Mouse (Mus musculus): ENCODE data around the gene Mtmr4. TPM values are rescaled to one million over a fixed set of nuclear protein-coding genes. Genes with fewer than 3 reads are reported as not detected.

The Mtmr4 gene
- polyA plus RNA-seq, 1 experiment from 2014 or later: 62.4 TPM

- no peak overlapping the region for H3K27ac ChIP-seq (replicated peaks; ENCODE audit: low read depth, low read length)
- no peak for DNase-seq (ENCODE audit: low spot score)
- H3K9me3 ChIP-seq (ENCODE audit: control insufficient read depth, low read length): no peaks in the 10 kb centered on the region
- H3K36me3 ChIP-seq (ENCODE audit: control insufficient read depth, insufficient read depth, low read length): no peaks in the 10 kb centered on the region
- H3K4me2 ChIP-seq (ENCODE audit: low read depth, severe bottlenecking): peak overlapping the region; percentile 97
- 0 out of 2 replicates have a peak overlapping the region, but pooled peaks have one; percentile 63 for H3K9ac ChIP-seq (ENCODE audit: low read length)
- H3K4me3 ChIP-seq (ENCODE audit: low read depth, low read length): peak overlapping the region; percentile 57
- H3K4me1 ChIP-seq (ENCODE audit: control insufficient read depth, insufficient read depth, low read length): peaks cover 12% of the 10 kb centered on the region; the same call in 1 of the 2 replicates
- 21% methylated on average over 10 of the region's 10 CpGs for WGBS
- no peaks in the 10 kb centered on the region for H3K27me3 ChIP-seq (ENCODE audit: control insufficient read depth, insufficient read depth, low read length)
- ATAC-seq (ENCODE audit: insufficient number of reproducible peaks, low FRiP score, low TSS enrichment, low read depth): peak; percentile 29; the same call in 1 of the 2 replicates
These were observed 12.9 kb upstream of the Mtmr4 start for GRCm38 (mm10) chr11:87578963-87579601.

- Histone ChIP-seq H3K4me3 (ENCODE audit: low read depth, low read length) (no peak overlapping the region), H3K36me3 (ENCODE audit: control insufficient read depth, insufficient read depth, low read length) (no peaks in the 10 kb centered on the region), H3K27ac (replicated peaks; ENCODE audit: low read depth, low read length) (no peak overlapping the region), H3K27me3 (ENCODE audit: control insufficient read depth, insufficient read depth, low read length) (no peaks in the 10 kb centered on the region), H3K9me3 (ENCODE audit: control insufficient read depth, low read length) (no peaks in the 10 kb centered on the region), H3K4me2 (ENCODE audit: low read depth, severe bottlenecking) (no peak overlapping the region), H3K9ac (ENCODE audit: low read length) (no peak overlapping the region), H3K4me1 (ENCODE audit: control insufficient read depth, insufficient read depth, low read length) (peaks cover 12% of the 10 kb centered on the region; the same call in 1 of the 2 replicates)
- ATAC-seq (ENCODE audit: insufficient number of reproducible peaks, low FRiP score, low TSS enrichment, low read depth): no peak
- 54% methylated on average over 1 of the region's 1 CpGs for WGBS
- no peak for DNase-seq (ENCODE audit: low spot score)
These were observed 12.2 kb upstream of the Mtmr4 start for GRCm38 (mm10) chr11:87579713-87580112.

GRCm38 (mm10) chr11:87580543-87581085, 11.3 kb upstream of the Mtmr4 start:
- WGBS: 56% methylated on average over 10 of the region's 10 CpGs
- no peaks in the 10 kb centered on the region for H3K36me3 ChIP-seq (ENCODE audit: control insufficient read depth, insufficient read depth, low read length)
- H3K4me3 ChIP-seq (ENCODE audit: low read depth, low read length): no peak overlapping the region
- no peaks in the 10 kb centered on the region for H3K27me3 ChIP-seq (ENCODE audit: control insufficient read depth, insufficient read depth, low read length)
- no peak overlapping the region for H3K9ac ChIP-seq (ENCODE audit: low read length)
- H3K4me1 ChIP-seq (ENCODE audit: control insufficient read depth, insufficient read depth, low read length): peaks cover 12% of the 10 kb centered on the region; the same call in 1 of the 2 replicates
- no peak for ATAC-seq (ENCODE audit: insufficient number of reproducible peaks, low FRiP score, low TSS enrichment, low read depth)
- no peak for DNase-seq (ENCODE audit: low spot score)
- H3K27ac ChIP-seq (replicated peaks; ENCODE audit: low read depth, low read length): no peak overlapping the region
- H3K9me3 ChIP-seq (ENCODE audit: control insufficient read depth, low read length): no peaks in the 10 kb centered on the region
- no peak overlapping the region for H3K4me2 ChIP-seq (ENCODE audit: low read depth, severe bottlenecking)

GRCm38 (mm10) chr11:87581161-87581865, 10.6 kb upstream of the Mtmr4 start:
- no peak overlapping the region for H3K9ac ChIP-seq (ENCODE audit: low read length)
- H3K27ac ChIP-seq (replicated peaks; ENCODE audit: low read depth, low read length): no peak overlapping the region
- peaks cover 12% of the 10 kb centered on the region; the same call in 1 of the 2 replicates for H3K4me1 ChIP-seq (ENCODE audit: control insufficient read depth, insufficient read depth, low read length)
- no peaks in the 10 kb centered on the region for H3K36me3 ChIP-seq (ENCODE audit: control insufficient read depth, insufficient read depth, low read length)
- H3K9me3 ChIP-seq (ENCODE audit: control insufficient read depth, low read length): no peaks in the 10 kb centered on the region
- no peak overlapping the region for H3K4me3 ChIP-seq (ENCODE audit: low read depth, low read length)
- H3K4me2 ChIP-seq (ENCODE audit: low read depth, severe bottlenecking): no peak overlapping the region
- ATAC-seq (ENCODE audit: insufficient number of reproducible peaks, low FRiP score, low TSS enrichment, low read depth) (no peak), DNase-seq (ENCODE audit: low spot score) (no peak)
- WGBS: 88% methylated on average over 12 of the region's 12 CpGs
- H3K27me3 ChIP-seq (ENCODE audit: control insufficient read depth, insufficient read depth, low read length): no peaks in the 10 kb centered on the region

GRCm38 (mm10) chr11:87581933-87582710, 9.8 kb upstream of the Mtmr4 start:
- peaks cover 12% of the 10 kb centered on the region; the same call in 1 of the 2 replicates for H3K4me1 ChIP-seq (ENCODE audit: control insufficient read depth, insufficient read depth, low read length)
- no peak overlapping the region for H3K4me2 ChIP-seq (ENCODE audit: low read depth, severe bottlenecking)
- H3K27me3 ChIP-seq (ENCODE audit: control insufficient read depth, insufficient read depth, low read length): no peaks in the 10 kb centered on the region
- H3K9ac ChIP-seq (ENCODE audit: low read length): no peak overlapping the region
- ATAC-seq (ENCODE audit: insufficient number of reproducible peaks, low FRiP score, low TSS enrichment, low read depth): no peak
- no peaks in the 10 kb centered on the region for H3K36me3 ChIP-seq (ENCODE audit: control insufficient read depth, insufficient read depth, low read length)
- H3K27ac ChIP-seq (replicated peaks; ENCODE audit: low read depth, low read length): no peak overlapping the region
- WGBS: 83% methylated on average over 8 of the region's 8 CpGs
- no peak for DNase-seq (ENCODE audit: low spot score)
- H3K4me3 ChIP-seq (ENCODE audit: low read depth, low read length): no peak overlapping the region
- no peaks in the 10 kb centered on the region for H3K9me3 ChIP-seq (ENCODE audit: control insufficient read depth, low read length)

GRCm38 (mm10) chr11:87583291-87584034, 8.5 kb upstream of the Mtmr4 start:
- WGBS: 86% methylated on average over 6 of the region's 6 CpGs
- Histone ChIP-seq H3K4me1 (ENCODE audit: control insufficient read depth, insufficient read depth, low read length) (0 out of 2 replicates have a peak, but pooled peaks cover 2% of the 10 kb centered on the region), H3K36me3 (ENCODE audit: control insufficient read depth, insufficient read depth, low read length) (no peaks in the 10 kb centered on the region), H3K4me3 (ENCODE audit: low read depth, low read length) (no peak overlapping the region), H3K9me3 (ENCODE audit: control insufficient read depth, low read length) (no peaks in the 10 kb centered on the region), H3K27me3 (ENCODE audit: control insufficient read depth, insufficient read depth, low read length) (no peaks in the 10 kb centered on the region), H3K9ac (ENCODE audit: low read length) (no peak overlapping the region), H3K27ac (replicated peaks; ENCODE audit: low read depth, low read length) (no peak overlapping the region), H3K4me2 (ENCODE audit: low read depth, severe bottlenecking) (no peak overlapping the region)
- no peak for ATAC-seq (ENCODE audit: insufficient number of reproducible peaks, low FRiP score, low TSS enrichment, low read depth)
- DNase-seq (ENCODE audit: low spot score): no peak

- Histone ChIP-seq H3K4me2 (ENCODE audit: low read depth, severe bottlenecking) (no peak overlapping the region), H3K4me1 (ENCODE audit: control insufficient read depth, insufficient read depth, low read length) (no peaks in the 10 kb centered on the region), H3K36me3 (ENCODE audit: control insufficient read depth, insufficient read depth, low read length) (no peaks in the 10 kb centered on the region), H3K9me3 (ENCODE audit: control insufficient read depth, low read length) (no peaks in the 10 kb centered on the region), H3K4me3 (ENCODE audit: low read depth, low read length) (no peak overlapping the region), H3K27me3 (ENCODE audit: control insufficient read depth, insufficient read depth, low read length) (no peaks in the 10 kb centered on the region), H3K9ac (ENCODE audit: low read length) (no peak overlapping the region), H3K27ac (replicated peaks; ENCODE audit: low read depth, low read length) (no peak overlapping the region)
- 87% methylated on average over 10 of the region's 10 CpGs for WGBS
- no peak for ATAC-seq (ENCODE audit: insufficient number of reproducible peaks, low FRiP score, low TSS enrichment, low read depth)
- no peak for DNase-seq (ENCODE audit: low spot score)
These were observed 7.1 kb upstream of the Mtmr4 start for GRCm38 (mm10) chr11:87584711-87585505.

Measured in limb, embryonic 11.5 days (tissue).